Mouse (Mus musculus) splenic B cell, adult 2 months (primary cell): ENCODE measurements around the gene Atf7ip.

Experiments
- DNase-seq: peaks from one replicate; pipeline ENCODE4 v3.0.0-alpha.2; 2011; ENCODE audit warnings: low read depth, low spot score
- H3K27me3 ChIP-seq: 2 replicates; pipeline ENCODE4 v1.6.1; 2012; ENCODE audit warnings: mild to moderate bottlenecking, low read length, moderate library complexity, mixed read lengths; ENCODE audit not compliant: control insufficient read depth, poor library complexity, insufficient read depth, severe bottlenecking
- H3K36me3 ChIP-seq: 2 replicates; pipeline ENCODE4 v1.6.1; 2012; ENCODE audit warnings: mild to moderate bottlenecking, low read length, moderate library complexity, mixed read lengths; ENCODE audit not compliant: control insufficient read depth, poor library complexity, insufficient read depth, severe bottlenecking

Gene Atf7ip

DNA sequence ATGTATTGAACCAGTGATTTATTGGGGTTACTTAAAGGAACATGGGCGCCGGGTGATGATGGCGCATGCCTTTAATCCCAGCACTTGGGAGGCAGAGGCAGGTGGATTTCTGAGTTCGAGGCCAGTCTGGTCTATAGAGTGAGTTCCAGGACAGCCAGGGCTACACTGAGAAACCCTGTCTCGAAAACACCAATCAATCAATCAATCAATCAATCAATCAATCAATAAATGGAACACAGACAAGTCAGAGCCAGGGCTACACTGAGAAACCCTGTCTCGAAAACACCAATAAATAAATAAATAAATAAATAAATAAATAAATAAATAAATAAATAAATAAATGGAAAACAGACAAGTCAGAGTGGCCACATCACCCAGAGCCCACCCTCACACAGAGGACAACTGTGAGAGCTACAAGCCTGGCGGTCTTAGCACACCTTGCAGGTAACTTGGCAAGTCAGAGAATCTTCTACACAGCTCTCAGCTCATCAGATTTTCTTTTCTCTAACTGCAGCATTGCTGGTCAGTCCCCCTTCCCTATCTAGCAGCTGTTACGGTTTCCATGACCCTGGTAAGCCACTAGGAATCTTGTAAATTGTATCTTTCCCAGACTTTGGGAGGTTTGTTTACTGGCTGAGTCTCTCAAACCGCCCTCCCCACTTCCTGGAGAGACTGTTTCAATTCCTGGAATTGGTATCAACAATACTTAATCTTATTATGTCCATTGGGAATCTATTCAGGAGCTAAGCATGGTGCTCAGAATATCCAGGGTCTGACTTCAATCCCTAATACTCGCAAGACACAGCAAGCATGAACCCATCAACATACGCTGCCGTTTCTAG, 11.8 kb upstream of the Atf7ip start:
- no peaks in the 10 kb centered on the region for H3K36me3 ChIP-seq
- H3K27me3 ChIP-seq: no peaks in the 10 kb centered on the region
- no peak for DNase-seq

DNA sequence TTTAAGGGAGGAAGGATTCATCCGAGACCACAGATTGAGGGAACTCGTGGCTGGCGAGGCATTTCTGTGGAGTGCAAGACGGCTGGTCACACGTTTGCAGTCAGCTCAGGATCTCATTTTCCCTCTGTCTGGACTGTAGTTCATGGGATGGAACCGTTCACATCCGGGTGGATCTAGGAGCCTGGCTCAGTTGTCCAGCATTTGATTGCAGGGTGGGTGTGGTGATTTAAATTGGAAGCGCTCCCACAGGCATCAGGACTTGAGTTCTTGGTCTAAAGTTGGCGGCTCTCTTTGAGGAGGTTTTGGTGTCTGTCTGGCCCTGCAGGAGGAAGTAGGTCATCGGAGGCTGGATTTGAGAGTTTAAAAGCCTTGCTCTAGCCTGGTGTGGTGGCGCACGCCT, 10.9 kb upstream of the Atf7ip start:
- Histone ChIP-seq H3K27me3 (no peaks in the 10 kb centered on the region), H3K36me3 (no peaks in the 10 kb centered on the region)
- no peak for DNase-seq

DNA sequence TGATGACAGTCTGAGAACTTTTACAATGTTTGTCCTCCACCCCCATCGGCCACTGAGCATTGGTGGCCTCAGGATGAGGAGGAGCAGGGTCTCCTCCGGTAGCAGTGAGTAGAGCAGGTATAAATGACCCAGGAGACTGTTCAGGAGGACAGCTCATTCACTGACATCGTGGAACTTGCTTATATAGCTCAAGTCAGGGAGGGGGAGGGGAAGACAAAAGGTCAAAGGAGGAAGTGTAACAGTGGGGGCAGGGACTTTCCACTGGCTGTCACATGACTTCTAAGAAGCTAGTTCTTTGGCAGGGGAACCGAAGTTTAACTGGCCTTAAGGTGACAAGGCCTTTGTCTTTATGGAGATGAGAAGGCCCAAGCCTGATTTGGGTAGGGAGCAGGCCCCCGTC, 8.2 kb upstream of the Atf7ip start:
- H3K27me3 ChIP-seq: no peaks in the 10 kb centered on the region
- no peaks in the 10 kb centered on the region for H3K36me3 ChIP-seq
- peak; percentile 97 for DNase-seq

GRCm38 (mm10) chr6:136499292-136499977, 6.5 kb upstream of the Atf7ip start:
- no peaks in the 10 kb centered on the region for H3K27me3 ChIP-seq
- DNase-seq: no peak
- no peaks in the 10 kb centered on the region for H3K36me3 ChIP-seq

- Histone ChIP-seq H3K36me3 (no peaks in the 10 kb centered on the region), H3K27me3 (no peaks in the 10 kb centered on the region)
- no peak for DNase-seq
Observed at GRCm38 (mm10) chr6:136508652-136509051, 2.7 kb downstream of the Atf7ip start.

DNA sequence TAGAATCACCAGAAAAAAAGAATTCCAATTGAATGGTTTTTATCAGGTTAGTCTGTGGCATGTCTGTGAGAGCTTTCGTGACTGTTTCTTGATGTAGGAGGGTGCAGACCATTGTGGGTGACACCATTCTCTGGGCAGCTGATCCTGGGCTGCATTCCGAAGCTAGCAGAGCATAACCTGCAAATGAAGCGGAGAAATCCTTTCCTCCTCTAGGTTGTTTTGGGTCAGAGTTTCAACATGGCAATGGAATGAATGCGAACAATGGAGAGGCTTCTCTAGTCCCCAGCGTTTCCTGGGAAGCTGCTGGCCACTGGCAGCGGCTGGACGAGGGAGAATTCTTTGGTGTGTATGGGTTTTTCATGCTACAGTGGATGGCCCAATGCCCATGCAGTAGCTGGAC, 5.0 kb downstream of the Atf7ip start:
- DNase-seq: no peak

GRCm38 (mm10) chr6:136512351-136512750, 6.4 kb downstream of the Atf7ip start:
- H3K36me3 ChIP-seq: no peaks in the 10 kb centered on the region
- DNase-seq: no peak
- no peaks in the 10 kb centered on the region for H3K27me3 ChIP-seq

More for the DNA sequence above, 5.0 kb downstream of the Atf7ip start:
- Histone ChIP-seq H3K27me3 (no peaks in the 10 kb centered on the region), H3K36me3 (no peaks in the 10 kb centered on the region)

- H3K27me3 ChIP-seq: no peaks in the 10 kb centered on the region
- DNase-seq: no peak
- no peaks in the 10 kb centered on the region for H3K36me3 ChIP-seq
Observed at GRCm38 (mm10) chr6:136516626-136517025, 10.7 kb downstream of the Atf7ip start.

GRCm38 (mm10) chr6:136517221-136517620, 11.3 kb downstream of the Atf7ip start:
- peak; percentile 55 for DNase-seq
- H3K27me3 ChIP-seq: no peaks in the 10 kb centered on the region
- H3K36me3 ChIP-seq: no peaks in the 10 kb centered on the region

- H3K36me3 ChIP-seq: no peaks in the 10 kb centered on the region; the same call in 1 of the 2 replicates
- no peaks in the 10 kb centered on the region for H3K27me3 ChIP-seq
- peak; percentile 98 for DNase-seq
Observed at GRCm38 (mm10) chr6:136518537-136519246, 12.7 kb downstream of the Atf7ip start.

GRCm38 (mm10) chr6:136519254-136519653, 13.3 kb downstream of the Atf7ip start:
- H3K27me3 ChIP-seq: no peaks in the 10 kb centered on the region
- DNase-seq: no peak
- H3K36me3 ChIP-seq: no peaks in the 10 kb centered on the region; the same call in 1 of the 2 replicates

- DNase-seq: no peak
- Histone ChIP-seq H3K27me3 (no peaks in the 10 kb centered on the region), H3K36me3 (no peaks in the 10 kb centered on the region; the same call in 1 of the 2 replicates)
Observed at GRCm38 (mm10) chr6:136520361-136520760, 14.4 kb downstream of the Atf7ip start.

DNA sequence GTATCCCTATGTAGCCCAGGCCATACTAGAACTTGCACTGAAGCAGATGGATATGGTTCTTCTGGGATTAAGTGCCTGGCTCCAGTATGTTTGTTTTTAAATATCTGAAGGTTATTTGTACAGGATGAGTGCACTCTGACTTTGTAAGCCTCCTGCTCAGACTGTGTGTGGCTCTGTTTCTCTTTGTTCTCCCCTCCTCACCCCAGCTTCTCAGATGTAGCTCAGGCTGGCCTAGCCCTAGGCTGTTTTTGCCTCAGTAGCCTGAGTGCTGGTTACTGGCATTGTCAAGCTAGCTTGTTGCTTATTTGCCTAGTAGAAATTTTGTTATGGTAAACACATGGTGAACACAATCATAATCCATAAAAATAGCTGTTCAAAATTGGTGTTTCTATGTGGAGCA, 15.7 kb downstream of the Atf7ip start:
- Histone ChIP-seq H3K36me3 (peaks cover 1% of the 10 kb centered on the region; the same call in 1 of the 2 replicates), H3K27me3 (no peaks in the 10 kb centered on the region)
- no peak for DNase-seq

- DNase-seq: no peak
- H3K27me3 ChIP-seq: no peaks in the 10 kb centered on the region
- peaks cover 1% of the 10 kb centered on the region; the same call in 1 of the 2 replicates for H3K36me3 ChIP-seq
Observed at GRCm38 (mm10) chr6:136522658-136523057, 16.7 kb downstream of the Atf7ip start.

DNA sequence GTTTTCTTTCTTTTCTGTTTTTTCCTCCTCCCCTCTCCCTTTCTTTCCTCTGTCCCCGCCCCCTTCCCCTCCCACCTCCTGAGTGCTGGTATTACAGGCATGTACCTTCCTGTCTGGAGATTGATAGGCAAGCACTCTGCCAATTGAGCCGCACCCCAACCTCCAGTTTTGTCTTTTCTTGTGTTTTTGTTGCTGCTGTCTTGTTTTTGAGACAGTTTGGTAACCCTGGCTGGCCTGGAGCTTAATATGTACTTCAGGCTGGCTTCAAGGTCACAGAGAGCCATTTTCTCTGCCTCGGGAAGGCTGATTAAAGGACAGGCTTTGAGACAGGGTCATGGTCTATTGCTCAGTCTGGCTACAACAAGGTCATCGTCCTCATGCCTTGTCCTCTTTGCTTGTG, 18.8 kb downstream of the Atf7ip start:
- no peaks in the 10 kb centered on the region for H3K27me3 ChIP-seq
- no peak for DNase-seq
- peaks cover 1% of the 10 kb centered on the region for H3K36me3 ChIP-seq
